Mouse (Mus musculus): ENCODE measurements around the gene Fto. TPM values are rescaled to one million over a fixed set of nuclear protein-coding genes. Genes with fewer than 3 reads are reported as not detected.

The Fto gene
- polyA plus RNA-seq, 1 experiment from 2014 or later: 151 TPM

DNA sequence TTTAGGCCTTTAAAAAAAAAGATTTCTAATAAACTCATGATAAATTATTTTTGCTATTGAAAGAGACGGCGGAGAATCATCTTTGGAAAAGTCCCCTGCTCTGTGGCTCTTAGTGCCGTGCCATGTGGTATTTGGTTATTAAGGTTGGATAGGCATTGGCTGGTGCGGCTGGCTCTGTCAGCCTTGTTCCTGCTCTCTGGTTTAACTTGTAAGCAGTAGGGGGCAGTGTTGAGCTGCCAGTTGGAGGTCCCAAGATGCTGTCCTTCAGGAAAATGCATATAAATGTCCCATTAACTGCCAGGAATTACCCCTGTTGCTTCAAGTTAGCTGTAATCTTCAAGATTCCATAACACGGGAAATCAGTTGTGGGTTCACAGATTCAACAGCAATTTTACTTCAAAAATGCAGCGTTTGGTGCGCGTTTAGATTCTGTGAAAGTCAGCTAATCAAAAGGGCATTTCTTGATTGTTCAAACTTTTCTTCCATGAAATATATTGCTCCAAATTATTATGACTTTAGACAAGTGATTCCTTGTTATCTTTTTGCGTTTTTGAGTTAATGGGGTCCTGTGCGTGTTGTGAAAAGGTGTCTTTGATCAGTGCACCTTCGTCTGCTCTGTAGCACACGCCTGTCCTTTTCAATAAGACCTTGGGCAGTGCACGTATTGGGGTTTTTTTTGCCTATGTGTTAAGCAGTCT is 174.9 kb downstream of the Fto start:
- no peaks in the 10 kb centered on the region for H3K36me3 ChIP-seq (ENCODE audit: control insufficient read depth, insufficient read depth, low read length)
- no peak overlapping the region for H3K4me2 ChIP-seq (ENCODE audit: low read length)
- 0 out of 2 replicates have a peak, but pooled peaks have one; percentile 70 for ATAC-seq
- no peak overlapping the region for H3K4me3 ChIP-seq (ENCODE audit: low read length)
- peaks cover 2% of the 10 kb centered on the region; the same call in 1 of the 2 replicates for H3K4me1 ChIP-seq (ENCODE audit: control insufficient read depth, insufficient read depth, low read depth, low read length)
- H3K9me3 ChIP-seq (ENCODE audit: control insufficient read depth, low read length): no peaks in the 10 kb centered on the region
- 49% methylated on average over 13 of the region's 13 CpGs for WGBS
- H3K9ac ChIP-seq (ENCODE audit: low read depth, low read length): no peak overlapping the region
- no peaks in the 10 kb centered on the region for H3K27me3 ChIP-seq (replicated peaks; ENCODE audit: control insufficient read depth, insufficient read depth, low read length)
- no peak overlapping the region for H3K27ac ChIP-seq (ENCODE audit: low read depth, low read length)

DNA sequence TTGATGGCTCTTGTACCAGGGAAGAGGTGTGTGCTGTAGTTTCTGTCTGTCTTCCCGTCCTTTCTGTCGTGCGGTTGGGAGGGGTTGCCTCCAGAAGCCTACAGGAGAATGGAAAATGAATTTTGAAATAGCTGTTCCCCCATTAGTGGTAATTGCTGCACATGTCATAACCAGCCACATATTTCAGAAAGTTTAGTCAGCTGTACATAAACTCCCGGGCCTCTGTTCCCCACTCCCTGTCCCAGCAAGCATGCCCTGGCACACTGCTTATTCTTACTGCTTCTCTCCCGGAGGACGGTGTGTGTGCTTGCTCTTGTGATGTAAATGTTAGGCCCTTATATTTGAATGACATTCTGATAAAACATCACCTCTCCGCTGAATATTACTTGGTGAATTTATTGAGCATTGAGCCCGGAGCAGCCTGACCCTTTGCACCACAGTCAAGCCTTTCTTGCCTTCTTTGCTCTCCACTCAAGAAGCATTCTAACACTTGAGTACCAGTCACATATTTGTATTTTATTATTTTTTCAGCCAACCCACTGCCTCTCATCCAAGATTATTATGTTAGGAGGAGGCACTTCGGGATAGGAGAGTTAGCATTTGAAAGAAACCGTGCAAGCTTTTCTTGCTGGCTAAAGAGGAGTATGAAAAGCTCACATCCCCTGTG is 175.6 kb downstream of the Fto start:
- H3K36me3 ChIP-seq (ENCODE audit: control insufficient read depth, insufficient read depth, low read length): no peaks in the 10 kb centered on the region
- no peak overlapping the region for H3K9ac ChIP-seq (ENCODE audit: low read depth, low read length)
- no peaks in the 10 kb centered on the region for H3K9me3 ChIP-seq (ENCODE audit: control insufficient read depth, low read length)
- H3K4me2 ChIP-seq (ENCODE audit: low read length): no peak overlapping the region
- no peak for ATAC-seq
- H3K4me3 ChIP-seq (ENCODE audit: low read length): no peak overlapping the region
- 52% methylated on average over 10 of the region's 10 CpGs for WGBS
- no peaks in the 10 kb centered on the region for H3K27me3 ChIP-seq (replicated peaks; ENCODE audit: control insufficient read depth, insufficient read depth, low read length)
- peaks cover 2% of the 10 kb centered on the region; the same call in 1 of the 2 replicates for H3K4me1 ChIP-seq (ENCODE audit: control insufficient read depth, insufficient read depth, low read depth, low read length)
- no peak overlapping the region for H3K27ac ChIP-seq (ENCODE audit: low read depth, low read length)

DNA sequence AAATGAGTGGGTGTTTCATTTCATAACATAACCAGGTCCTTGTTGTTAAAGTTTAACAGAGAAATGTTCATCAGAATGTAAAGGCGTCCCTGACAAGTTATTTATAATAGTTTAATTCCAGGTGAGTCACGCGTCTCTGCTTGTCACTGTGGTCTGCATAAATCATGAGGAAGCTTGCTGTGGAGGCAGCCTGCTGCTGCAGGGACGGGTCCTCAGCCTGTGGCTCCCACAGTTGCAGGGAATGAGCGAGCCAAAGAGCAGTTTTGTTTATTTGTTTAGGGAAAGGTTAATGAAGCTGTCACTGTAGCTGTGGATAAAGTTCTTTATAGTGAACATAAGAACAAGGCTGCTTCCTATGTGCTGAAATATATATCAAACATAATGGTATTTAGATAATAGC is 176.7 kb downstream of the Fto start:
- no peak overlapping the region for H3K4me3 ChIP-seq (ENCODE audit: low read length)

DNA sequence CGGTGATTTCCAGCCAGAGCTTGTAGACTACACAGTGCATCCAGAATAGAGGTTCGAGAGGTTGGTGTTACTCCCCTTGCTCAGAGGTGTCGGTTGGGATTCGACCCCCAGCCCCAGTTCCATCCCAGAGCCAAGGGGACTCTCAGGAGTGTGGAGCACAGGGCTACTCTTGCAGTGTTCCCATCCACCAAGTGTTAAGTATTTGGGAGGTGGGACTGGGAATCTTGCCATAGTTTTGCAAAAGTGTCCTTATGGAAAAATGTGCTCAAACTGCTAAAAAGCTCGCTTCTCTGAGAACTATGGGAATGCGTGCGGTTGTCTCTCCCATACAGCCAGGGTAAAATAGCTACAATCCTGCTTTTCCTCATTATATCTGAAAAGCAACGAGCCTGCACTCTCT is 180.0 kb downstream of the Fto start:
- no peaks in the 10 kb centered on the region for H3K4me1 ChIP-seq (ENCODE audit: control insufficient read depth, insufficient read depth, low read depth, low read length)
- H3K9ac ChIP-seq (ENCODE audit: low read depth, low read length): no peak overlapping the region
- H3K4me2 ChIP-seq (ENCODE audit: low read length): no peak overlapping the region
- H3K36me3 ChIP-seq (ENCODE audit: control insufficient read depth, insufficient read depth, low read length): no peaks in the 10 kb centered on the region
- H3K4me3 ChIP-seq (ENCODE audit: low read length): no peak overlapping the region
- no peaks in the 10 kb centered on the region for H3K9me3 ChIP-seq (ENCODE audit: control insufficient read depth, low read length)
- no peak overlapping the region for H3K27ac ChIP-seq (ENCODE audit: low read depth, low read length)
- WGBS: 80% methylated on average over 8 of the region's 8 CpGs
- no peaks in the 10 kb centered on the region for H3K27me3 ChIP-seq (replicated peaks; ENCODE audit: control insufficient read depth, insufficient read depth, low read length)
- ATAC-seq: no peak

More for the DNA sequence above, 176.7 kb downstream of the Fto start:
- Histone ChIP-seq H3K9ac (ENCODE audit: low read depth, low read length) (no peak overlapping the region), H3K36me3 (ENCODE audit: control insufficient read depth, insufficient read depth, low read length) (no peaks in the 10 kb centered on the region), H3K27ac (ENCODE audit: low read depth, low read length) (no peak overlapping the region), H3K4me1 (ENCODE audit: control insufficient read depth, insufficient read depth, low read depth, low read length) (peaks cover 2% of the 10 kb centered on the region; the same call in 1 of the 2 replicates), H3K27me3 (replicated peaks; ENCODE audit: control insufficient read depth, insufficient read depth, low read length) (no peaks in the 10 kb centered on the region), H3K4me2 (ENCODE audit: low read length) (no peak overlapping the region), H3K9me3 (ENCODE audit: control insufficient read depth, low read length) (no peaks in the 10 kb centered on the region)
- ATAC-seq: no peak
- WGBS: 47% methylated on average over 5 of the region's 5 CpGs

DNA sequence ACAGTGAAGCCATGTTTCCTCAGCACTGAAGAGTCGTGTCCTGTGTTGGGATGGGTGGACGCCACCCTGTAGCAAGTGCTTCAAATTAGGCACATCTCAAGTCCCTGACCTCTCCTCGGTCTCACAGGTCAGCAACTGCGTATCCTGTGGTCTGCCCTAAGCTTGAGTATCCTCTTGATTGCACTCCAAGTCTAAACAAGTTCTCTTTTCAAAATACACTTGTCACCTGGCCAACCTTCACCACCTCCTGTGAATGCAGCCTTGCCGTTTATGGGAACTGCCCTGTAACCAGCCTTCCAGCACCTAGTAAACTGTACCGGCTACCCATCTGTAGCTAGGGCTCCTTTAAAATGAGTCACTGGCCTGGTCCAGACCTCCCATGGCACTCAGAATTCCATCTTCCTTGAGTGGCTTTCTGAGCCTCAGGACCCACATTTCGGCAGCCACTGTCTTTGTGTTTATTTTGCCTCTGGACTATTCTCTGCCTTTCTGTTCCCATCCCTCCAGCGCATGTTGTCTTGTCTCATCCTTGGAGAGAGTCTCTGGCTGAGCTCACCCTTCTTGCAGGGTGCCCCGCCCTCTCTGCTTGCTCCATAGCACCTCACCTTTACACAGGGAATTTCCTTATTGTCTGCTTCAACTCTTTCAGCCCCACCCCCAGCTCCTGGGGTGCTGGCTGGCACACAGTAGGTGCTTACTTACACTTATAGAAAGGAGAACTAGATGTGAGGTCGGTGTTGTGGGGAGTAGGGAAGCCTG is 181.4 kb downstream of the Fto start:
- no peaks in the 10 kb centered on the region for H3K36me3 ChIP-seq (ENCODE audit: control insufficient read depth, insufficient read depth, low read length)
- ATAC-seq: no peak
- H3K4me3 ChIP-seq (ENCODE audit: low read length): no peak overlapping the region
- H3K27ac ChIP-seq (ENCODE audit: low read depth, low read length): no peak overlapping the region
- H3K27me3 ChIP-seq (replicated peaks; ENCODE audit: control insufficient read depth, insufficient read depth, low read length): no peaks in the 10 kb centered on the region
- H3K9ac ChIP-seq (ENCODE audit: low read depth, low read length): no peak overlapping the region
- H3K4me1 ChIP-seq (ENCODE audit: control insufficient read depth, insufficient read depth, low read depth, low read length): no peaks in the 10 kb centered on the region
- 65% methylated on average over 10 of the region's 10 CpGs for WGBS
- no peaks in the 10 kb centered on the region for H3K9me3 ChIP-seq (ENCODE audit: control insufficient read depth, low read length)
- H3K4me2 ChIP-seq (ENCODE audit: low read length): no peak overlapping the region

DNA sequence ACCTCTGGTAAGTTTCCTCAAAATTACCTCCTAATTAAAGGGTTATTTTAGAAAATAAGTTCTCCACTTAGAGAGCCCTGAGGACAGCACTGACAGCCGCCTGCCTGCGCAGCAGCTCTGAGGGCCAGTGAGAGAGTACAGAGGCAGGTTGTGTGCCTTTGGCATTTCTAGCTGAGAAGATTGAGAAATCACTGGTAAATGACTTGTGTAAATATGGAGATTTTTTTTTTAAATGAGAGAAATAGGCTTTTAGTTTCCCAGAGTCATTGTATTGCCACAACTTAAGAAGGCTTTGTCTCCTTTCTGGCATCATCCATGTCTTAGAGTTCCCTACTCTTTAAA is 181.9 kb downstream of the Fto start:
- Histone ChIP-seq H3K27ac (ENCODE audit: low read depth, low read length) (no peak overlapping the region), H3K27me3 (replicated peaks; ENCODE audit: control insufficient read depth, insufficient read depth, low read length) (no peaks in the 10 kb centered on the region), H3K9me3 (ENCODE audit: control insufficient read depth, low read length) (no peaks in the 10 kb centered on the region), H3K4me3 (ENCODE audit: low read length) (no peak overlapping the region), H3K36me3 (ENCODE audit: control insufficient read depth, insufficient read depth, low read length) (no peaks in the 10 kb centered on the region), H3K4me1 (ENCODE audit: control insufficient read depth, insufficient read depth, low read depth, low read length) (no peaks in the 10 kb centered on the region), H3K4me2 (ENCODE audit: low read length) (no peak overlapping the region), H3K9ac (ENCODE audit: low read depth, low read length) (no peak overlapping the region)
- WGBS: 62% methylated on average over 2 of the region's 2 CpGs
- ATAC-seq: no peak

DNA sequence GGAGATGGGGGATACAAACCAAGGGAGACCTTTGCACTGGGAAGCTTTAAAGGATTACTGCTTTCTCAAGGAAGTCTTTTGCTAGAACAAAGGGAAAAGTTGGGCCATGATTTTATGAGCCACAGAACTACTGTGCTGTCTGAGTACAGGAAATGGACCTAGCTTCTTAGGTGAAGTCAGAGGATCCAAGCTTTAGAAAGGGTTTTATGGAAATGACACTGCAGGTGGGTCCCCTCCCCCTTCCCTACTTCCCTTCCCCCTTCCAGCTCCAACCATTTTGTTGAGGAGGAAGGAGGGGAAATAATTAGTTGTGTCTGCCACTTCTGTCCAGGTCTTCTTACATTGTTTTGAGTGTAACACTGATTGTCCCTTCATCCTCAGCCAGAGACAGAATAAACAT is 182.7 kb downstream of the Fto start:
- Histone ChIP-seq H3K9ac (ENCODE audit: low read depth, low read length) (no peak overlapping the region), H3K4me2 (ENCODE audit: low read length) (no peak overlapping the region), H3K36me3 (ENCODE audit: control insufficient read depth, insufficient read depth, low read length) (no peaks in the 10 kb centered on the region), H3K9me3 (ENCODE audit: control insufficient read depth, low read length) (no peaks in the 10 kb centered on the region), H3K27ac (ENCODE audit: low read depth, low read length) (no peak overlapping the region), H3K4me3 (ENCODE audit: low read length) (no peak overlapping the region), H3K27me3 (replicated peaks; ENCODE audit: control insufficient read depth, insufficient read depth, low read length) (no peaks in the 10 kb centered on the region), H3K4me1 (ENCODE audit: control insufficient read depth, insufficient read depth, low read depth, low read length) (no peaks in the 10 kb centered on the region)
- ATAC-seq: no peak

DNA sequence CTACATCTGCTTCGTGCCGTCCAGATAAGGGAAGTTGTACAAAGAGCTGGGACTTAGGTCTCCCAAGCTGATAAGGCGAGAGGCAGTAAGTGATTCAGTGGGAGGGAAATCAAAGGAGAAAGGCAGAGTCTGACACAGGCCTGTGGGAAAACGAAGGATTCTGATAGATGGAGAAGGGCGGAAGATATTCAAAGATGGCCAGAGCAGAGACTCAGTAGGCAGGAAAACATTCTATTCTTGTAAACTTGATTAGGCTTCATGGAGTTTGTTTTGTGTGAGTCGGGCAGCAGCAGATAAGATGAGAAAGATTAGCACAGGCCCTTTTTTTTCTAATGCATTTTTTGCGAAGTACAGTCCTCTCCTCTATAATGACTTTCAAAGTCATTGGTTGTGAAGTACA is 183.6 kb downstream of the Fto start:
- H3K27me3 ChIP-seq (replicated peaks; ENCODE audit: control insufficient read depth, insufficient read depth, low read length): no peaks in the 10 kb centered on the region
- H3K4me1 ChIP-seq (ENCODE audit: control insufficient read depth, insufficient read depth, low read depth, low read length): no peaks in the 10 kb centered on the region
- WGBS: 72% methylated on average over 7 of the region's 7 CpGs
- no peak overlapping the region for H3K4me3 ChIP-seq (ENCODE audit: low read length)
- no peak overlapping the region for H3K9ac ChIP-seq (ENCODE audit: low read depth, low read length)
- no peaks in the 10 kb centered on the region for H3K36me3 ChIP-seq (ENCODE audit: control insufficient read depth, insufficient read depth, low read length)
- H3K27ac ChIP-seq (ENCODE audit: low read depth, low read length): no peak overlapping the region
- no peaks in the 10 kb centered on the region for H3K9me3 ChIP-seq (ENCODE audit: control insufficient read depth, low read length)
- no peak for ATAC-seq
- H3K4me2 ChIP-seq (ENCODE audit: low read length): no peak overlapping the region

DNA sequence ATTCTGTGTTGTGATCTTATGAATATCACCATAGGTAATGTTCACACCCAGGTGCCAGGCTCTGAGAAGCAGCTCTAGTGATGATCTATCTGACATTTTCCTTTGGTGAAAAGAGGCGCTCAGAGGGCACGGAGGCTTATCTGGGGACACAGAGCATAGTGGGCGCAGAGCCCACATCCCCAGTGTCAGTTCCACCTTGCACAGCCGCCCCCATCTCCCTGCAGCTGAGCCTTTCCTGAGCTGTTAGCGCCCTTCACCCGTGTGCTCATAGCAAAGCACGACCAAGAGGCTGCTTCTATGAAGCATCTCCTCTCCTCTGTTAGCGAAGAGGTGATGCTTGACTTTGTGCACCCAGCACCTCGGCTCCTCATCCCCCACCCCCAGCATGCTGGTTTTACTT is 185.3 kb downstream of the Fto start:
- H3K27ac ChIP-seq (ENCODE audit: low read depth, low read length): no peak overlapping the region
- H3K4me1 ChIP-seq (ENCODE audit: control insufficient read depth, insufficient read depth, low read depth, low read length): no peaks in the 10 kb centered on the region; the same call in 1 of the 2 replicates
- 85% methylated on average over 9 of the region's 9 CpGs for WGBS
- no peak overlapping the region for H3K9ac ChIP-seq (ENCODE audit: low read depth, low read length)
- H3K27me3 ChIP-seq (replicated peaks; ENCODE audit: control insufficient read depth, insufficient read depth, low read length): no peaks in the 10 kb centered on the region
- H3K4me3 ChIP-seq (ENCODE audit: low read length): no peak overlapping the region
- H3K36me3 ChIP-seq (ENCODE audit: control insufficient read depth, insufficient read depth, low read length): no peaks in the 10 kb centered on the region
- H3K4me2 ChIP-seq (ENCODE audit: low read length): no peak overlapping the region
- no peaks in the 10 kb centered on the region for H3K9me3 ChIP-seq (ENCODE audit: control insufficient read depth, low read length)
- ATAC-seq: no peak

All from hindbrain, embryonic 16.5 days (tissue).